Mouse (Mus musculus): ENCODE results near the gene Pold2.

GRCm38 (mm10) chr11:5860639-5861038, 17.5 kb downstream of the Pold2 start:
- TF ChIP-seq CTCF (IDR thresholded peaks at IDR 0.05; ENCODE audit: low read depth, low read length) (no peak), POLR2A (IDR thresholded peaks at IDR 0.05; ENCODE audit: borderline replicate concordance, low read depth, low read length) (no peak)

All from bone marrow macrophage, adult 2 months (primary cell).